Mouse (Mus musculus) erythroblast, adult 5-6 weeks (primary cell): ENCODE results near the gene Tomm20. TPM values are rescaled to one million over a fixed set of nuclear protein-coding genes. Genes with fewer than 3 reads are reported as not detected.
"Not testable (repeated sequence)": the region's sequence is repeated elsewhere in the genome, so short reads cannot be mapped to it uniquely, and the experiment has no call there.

ENCODE experiments used
- ATAC-seq: replicated peaks from 2 replicates; pipeline ENCODE4 v1.8.0; 2016; ENCODE audit warnings: moderate number of reproducible peaks, mild to moderate bottlenecking, moderate TSS enrichment, inconsistent platforms; ENCODE audit not compliant: poor library complexity, low FRiP score, severe bottlenecking
- total RNA-seq, 2 experiments: library from RNA; stranded (forward) in 1 of 2; stranded (reverse) in 1 of 2; fragments of 150-400 nt in 1 of 2; fragments of 200-764, 138-1000 nt in 1 of 2; gene quantifications; 2 replicates each; pipeline versions ENCODE4 v1.2.3 to v1.2.4; 2015 to 2017; ENCODE audit warnings: low replicate concordance in 2 of 2

Gene Tomm20
- total RNA-seq, 2 experiments from 2014 or later, result 15.8 to 56.2 TPM

DNA sequence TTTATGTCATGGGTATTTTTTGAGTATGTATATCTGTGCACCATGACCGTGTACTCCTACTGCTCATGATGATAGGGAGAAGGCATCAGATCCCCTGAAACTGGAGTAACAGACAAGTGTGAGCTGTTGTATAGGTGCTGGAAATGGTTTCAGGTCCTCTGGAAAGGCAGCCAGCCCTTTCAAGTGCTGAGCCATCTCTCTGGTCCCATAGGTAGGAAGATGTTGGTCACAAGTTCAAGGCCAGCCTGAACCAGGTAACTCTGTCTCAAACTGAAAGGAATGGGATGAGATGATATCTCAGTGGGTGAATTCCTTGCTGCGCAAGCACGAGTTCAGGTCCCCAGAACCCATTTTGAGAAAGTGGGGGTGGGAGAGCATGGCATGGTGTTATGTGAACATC, 24.2 kb downstream of the Tomm20 start:
- ATAC-seq, result no peak

DNA sequence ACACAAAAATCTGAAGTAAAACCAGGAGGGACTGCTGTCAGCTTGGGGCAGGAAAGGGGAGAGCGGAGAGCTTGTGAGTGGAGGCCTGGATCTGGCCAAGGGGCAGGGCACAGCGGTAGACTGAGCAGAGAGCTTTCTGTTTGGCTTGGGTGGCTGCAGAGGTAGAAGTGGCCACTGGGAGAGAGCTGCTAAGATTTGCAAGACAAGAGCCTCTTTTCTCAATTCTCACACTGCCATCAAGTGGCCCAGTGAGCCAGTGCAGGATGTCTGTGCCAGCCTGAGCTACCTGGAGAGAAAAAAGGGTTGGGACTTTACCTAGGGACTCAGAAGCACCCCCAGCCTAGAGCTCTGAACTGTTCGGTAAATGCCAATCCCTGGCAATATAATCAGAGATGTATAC, 24.8 kb downstream of the Tomm20 start:
- ATAC-seq, result no peak

DNA sequence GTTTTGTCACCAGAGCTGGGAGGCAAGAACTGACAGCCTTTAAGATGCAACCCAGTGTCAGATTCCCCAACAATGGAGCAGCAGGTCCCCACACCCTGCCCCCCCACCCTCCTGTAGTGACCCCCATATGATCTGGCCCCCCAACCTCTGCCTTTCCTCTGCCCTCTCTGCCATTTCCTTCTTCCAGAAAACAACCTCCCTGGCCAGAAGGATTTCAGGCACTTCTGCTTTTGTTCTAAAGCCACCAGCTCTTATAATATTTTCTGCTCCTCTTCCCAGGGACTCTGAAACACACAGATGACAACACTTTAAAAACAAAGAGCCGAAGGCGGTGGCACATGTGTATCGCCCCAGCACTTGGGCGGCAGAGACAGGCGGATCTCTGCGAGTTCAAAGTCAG, 25.3 kb downstream of the Tomm20 start:
- ATAC-seq, result no peak

DNA sequence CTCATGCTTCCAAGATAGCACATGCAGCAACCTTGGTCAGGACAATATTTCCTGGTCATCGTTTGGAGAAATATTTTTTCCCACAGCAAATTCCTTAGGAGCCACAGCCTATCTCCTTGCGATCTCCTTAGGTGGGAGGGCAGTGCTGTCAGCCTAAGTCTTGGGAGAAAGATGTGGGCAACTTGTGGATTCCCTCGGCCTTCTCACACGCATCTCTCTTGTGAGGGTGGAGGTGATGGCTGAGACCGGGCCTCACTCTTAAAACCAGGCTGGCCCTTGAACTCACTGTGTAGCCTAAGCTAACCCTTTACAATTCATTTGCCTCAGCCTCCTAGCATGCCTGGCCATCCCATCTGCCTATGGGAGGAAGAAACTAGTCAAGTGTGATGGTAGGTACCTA, 25.9 kb downstream of the Tomm20 start:
- ATAC-seq, result no peak

DNA sequence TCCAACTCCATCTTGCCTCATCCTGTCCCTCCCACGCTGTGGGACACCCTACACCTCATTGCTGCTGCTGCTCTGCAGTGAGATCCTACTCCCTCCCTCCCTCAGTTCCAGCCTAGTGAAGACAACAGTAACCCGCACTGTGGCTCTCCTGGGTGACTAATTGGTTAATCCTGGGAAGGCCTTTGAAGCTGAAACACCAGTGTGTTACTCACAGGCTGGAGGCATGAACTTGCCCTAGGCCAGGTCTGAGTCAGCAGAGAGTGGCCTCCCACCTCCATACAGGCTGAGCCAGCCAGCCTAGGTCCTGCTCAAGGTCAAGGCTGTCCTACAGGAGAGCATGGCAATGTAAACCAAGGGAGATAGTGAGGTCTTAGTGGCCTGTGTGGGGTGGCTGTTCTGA, 26.4 kb downstream of the Tomm20 start:
- no peak for ATAC-seq

DNA sequence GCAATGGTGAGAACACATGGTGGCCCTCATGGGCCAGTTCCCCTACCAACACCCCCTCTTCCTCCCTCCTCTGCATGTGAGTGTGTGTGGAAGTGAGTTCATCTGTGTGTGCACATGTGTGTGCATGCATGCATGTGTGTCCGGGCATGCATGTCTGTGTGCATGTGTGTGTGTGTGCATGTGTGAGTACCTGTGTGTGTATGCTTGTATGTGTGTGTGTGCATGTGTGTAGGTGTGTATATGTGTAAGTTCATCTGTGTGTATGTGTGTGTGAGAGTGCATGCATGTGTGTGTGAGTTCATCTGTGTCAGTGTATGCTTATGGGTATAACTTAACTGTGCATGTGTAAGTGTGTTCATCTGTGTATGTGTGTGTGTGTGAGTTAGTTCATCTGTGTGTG, 27.3 kb downstream of the Tomm20 start:
- ATAC-seq, result no peak

DNA sequence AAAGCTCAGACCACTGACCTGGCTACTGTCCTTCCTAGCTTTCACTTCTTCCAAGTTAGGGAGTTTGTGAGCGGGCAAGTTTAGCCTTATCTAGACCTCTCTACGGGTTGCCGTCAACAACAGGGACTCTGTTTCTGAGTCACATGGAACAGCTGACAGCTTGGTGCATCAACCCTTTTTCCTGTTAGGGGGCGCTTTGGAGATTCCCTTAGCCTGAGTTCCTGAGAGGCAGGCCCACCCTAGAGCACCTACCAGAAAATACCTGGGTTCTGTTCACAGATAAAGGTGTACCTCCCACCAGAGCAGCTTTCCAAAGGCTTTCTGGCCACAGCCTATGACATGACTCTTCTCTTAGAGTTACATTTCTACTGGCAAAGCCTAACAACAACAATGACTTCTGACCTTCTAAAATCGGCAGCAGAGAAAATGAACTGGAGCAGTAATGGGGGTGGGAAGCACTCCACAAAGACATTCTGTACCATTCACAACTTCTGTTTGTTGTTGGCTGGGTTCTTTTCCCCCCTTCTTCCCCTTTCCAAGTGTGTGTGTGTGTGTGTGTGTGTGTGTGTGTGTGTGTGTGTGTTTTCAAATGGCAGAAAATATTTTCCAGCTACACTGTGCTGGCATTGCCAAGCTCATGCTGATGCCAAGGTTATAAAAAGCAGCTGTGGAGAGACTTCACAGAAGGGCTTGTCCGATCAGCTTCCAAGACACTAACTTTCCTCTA, 28.3 kb downstream of the Tomm20 start:
- no peak for ATAC-seq

DNA sequence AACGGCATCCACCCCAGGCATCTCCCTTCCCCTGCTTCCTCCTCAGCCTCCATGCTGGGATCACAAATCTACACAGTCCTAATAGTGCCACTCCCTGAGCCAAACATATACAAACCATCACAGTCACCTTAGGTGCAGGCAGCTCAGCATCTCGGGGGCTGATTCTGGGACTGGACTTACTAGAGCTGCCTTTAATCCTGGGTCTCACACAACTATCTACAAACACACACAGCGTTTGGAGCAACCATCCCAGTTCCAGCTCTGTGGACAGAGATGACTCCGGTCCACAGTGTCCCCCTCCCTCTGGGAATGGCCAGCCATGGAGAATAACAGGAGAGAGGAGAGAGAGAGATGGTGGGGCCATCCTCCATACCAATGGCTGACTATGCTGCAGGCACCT, 29.0 kb downstream of the Tomm20 start:
- no peak for ATAC-seq

DNA sequence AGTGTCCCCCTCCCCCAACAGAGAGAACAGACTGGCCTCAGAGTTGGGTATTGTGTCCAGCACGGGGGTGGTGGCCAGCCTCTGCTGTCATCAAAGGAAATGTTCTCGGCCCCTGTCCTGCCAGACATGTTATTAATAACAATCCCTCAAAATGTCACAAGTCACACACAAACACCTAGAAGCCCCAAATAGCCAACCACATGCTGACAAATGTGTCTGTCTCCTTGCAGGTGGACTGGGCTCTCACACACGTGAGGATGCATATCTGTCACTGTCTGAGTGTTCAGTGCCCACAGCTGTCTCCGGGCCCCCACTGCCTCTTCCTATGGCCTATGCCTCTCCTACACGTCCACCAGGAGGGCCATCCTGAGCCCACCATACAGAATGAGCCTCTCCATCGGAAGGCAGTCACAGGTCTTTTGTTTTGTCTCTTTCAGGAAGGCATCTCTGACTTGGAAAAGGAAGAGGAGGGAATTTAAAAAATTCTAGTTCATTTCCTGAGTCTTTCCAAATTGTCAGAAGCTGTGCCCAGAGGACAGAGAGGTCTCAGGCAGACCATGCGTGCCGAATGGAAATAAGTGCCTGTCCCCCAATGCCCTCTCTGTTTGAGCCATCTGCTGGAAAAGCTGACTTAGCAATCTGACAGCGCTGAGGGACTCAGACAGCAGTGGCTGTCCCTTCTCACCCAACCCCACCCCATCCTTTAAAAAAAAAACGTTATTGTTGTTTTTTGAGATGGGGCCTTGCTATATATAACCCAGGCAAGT, 30.9 kb downstream of the Tomm20 start:
- no peak for ATAC-seq

DNA sequence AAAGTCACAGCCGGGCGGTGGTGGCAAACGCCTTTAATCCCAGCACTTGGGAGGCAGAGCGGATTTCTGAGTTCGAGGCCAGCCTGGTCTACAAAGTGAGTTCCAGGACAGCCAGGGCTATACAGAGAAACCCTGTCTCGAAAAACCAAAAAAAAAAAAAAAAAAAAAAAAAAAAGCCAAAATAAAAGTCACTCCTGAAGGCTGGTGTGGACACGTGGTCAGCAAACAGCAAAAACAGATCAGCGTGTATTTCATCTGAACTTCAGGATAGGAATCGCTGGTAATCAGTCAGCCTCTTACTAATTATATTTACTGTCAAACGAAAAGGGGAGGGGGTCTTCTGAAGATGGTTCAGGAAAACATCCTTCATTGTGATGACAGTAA, 31.5 kb downstream of the Tomm20 start:
- not testable (repeated sequence) for ATAC-seq

DNA sequence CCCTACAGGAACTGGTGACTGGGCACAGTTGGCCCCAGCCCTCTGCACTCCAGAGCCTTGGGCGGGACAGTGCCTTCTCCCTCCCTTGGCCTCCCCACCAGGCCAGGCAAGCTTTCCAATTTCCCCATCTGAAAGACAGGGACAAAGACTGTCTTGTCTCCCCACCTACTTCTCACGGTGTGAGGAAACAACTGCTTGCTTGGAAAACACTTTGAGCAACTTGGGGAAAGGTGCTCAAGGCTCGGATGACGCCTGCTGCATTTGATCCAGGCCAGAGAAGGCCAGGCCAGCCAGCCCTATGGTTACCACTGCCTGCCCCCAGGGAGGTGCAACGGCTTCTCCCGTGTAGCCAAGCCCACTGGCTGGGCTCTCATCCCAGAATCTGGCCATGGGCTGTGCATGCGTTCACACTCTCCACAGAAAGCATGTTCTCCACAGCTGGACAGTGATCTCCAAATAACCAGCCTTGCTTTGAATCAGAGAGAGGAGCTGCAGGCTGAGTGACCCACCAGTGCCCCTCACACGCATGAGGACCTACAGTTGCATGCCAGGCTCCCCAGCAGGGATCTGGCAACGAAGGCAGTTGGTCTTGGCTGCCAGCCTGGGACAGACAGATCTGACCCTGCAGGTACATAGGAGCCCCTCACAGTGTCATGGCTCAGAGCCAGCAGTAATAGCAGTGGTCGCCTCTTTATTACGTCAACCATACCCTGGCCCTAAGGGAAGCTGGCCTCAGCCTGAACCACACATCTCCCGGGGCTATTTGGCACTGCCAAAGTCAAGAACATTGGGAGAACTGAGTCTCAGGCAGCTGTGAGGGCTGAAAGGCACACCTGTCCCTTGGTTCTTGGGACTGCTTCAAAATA, 32.2 kb downstream of the Tomm20 start:
- no peak for ATAC-seq

DNA sequence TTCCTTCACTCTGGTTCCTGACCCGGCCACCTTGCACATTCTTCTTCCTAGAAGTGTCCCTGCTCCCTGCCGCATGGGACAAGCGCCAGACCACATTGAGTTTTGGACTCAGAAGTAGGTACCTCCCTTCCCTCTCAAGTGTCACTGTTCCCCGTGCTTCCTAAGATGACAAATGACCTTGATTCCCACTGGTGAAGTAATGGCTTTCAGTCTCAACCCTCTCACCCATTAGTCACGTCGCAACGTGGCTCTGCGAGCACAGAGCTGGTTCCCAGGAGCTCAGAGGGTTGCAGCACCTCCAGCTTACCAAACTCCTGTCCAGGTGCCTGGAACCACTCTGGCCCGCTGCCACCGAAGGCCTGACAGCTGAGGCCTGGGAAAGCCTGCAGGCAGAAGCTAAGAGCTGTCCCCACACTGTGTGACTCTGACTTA, 36.3 kb downstream of the Tomm20 start:
- ATAC-seq, result no peak

DNA sequence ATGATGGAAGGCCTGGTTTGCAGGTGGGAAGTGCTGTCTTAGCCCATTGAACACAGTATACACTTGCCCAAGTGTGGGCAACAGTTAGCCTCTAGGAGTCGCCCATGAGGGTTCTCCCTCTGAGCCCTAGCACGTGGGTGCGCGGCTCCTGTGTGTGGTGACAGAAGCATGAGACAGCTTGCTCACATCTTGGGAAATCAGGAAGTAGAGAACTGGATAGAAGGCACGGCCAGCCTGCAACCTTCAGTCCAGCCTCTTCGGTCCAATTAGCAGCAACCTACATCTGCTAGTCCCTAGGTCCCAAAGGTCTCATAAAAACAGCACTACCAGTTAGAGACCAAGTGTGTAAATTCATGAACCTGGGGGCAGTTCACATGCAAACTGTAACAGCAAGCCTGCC, 36.8 kb downstream of the Tomm20 start:
- ATAC-seq, result no peak

DNA sequence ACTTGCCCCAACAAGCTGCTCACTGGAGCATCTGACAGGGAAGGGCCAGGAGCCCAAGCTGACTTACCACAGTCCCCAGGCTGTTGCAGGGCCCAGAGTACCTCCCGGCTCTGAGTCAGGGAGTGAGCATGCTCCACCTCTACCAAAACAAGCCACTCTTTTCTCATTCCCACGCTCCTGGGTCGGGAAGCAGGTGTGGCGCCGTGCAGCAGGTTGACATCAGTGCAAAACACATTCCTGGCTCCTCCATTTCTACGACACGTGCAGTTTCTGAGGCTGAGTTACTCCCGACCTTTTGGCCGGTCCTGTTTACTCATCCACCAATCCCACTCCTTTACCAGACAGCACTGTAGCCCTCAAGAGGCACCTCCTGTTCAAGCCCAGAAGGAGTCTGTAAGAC, 37.7 kb downstream of the Tomm20 start:
- no peak for ATAC-seq

DNA sequence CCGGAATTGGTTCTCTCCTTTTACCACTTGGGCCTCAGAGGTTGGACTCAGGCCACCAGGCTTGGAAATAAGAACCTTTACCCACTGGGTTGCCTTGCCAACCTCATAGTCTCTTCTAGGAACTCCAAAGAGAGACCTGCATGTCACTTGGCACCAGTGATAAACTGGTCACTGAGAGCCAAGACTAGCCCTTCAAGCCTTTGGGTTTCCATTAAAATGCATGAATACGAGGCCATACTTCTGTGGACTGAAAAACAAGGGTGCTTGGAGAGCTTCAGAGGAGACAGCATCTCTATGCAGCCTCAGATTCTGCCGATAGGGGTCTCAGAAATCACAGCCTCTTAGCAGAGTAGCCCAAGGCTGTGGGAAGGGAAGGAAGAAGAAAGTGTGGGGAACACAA, 38.3 kb downstream of the Tomm20 start:
- ATAC-seq, result no peak

DNA sequence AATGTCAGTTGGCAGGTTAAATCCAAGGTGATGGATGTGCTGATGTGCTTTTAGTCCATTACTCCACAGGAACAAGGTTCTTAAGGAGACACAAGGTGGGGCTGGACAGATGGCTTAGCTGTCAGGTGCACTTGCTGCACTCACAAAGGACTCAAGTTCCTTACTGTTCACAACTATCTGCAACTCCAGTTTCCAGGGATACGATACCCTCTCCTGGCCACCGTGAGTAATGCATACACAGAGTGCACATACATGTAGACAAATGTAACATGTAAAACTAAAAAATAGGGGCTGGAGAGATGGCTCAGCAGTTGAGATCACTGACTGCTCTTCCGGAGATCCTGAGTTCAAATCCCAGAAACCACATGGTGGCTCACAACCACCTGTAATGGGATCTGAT, 40.3 kb downstream of the Tomm20 start:
- ATAC-seq, result no peak

DNA sequence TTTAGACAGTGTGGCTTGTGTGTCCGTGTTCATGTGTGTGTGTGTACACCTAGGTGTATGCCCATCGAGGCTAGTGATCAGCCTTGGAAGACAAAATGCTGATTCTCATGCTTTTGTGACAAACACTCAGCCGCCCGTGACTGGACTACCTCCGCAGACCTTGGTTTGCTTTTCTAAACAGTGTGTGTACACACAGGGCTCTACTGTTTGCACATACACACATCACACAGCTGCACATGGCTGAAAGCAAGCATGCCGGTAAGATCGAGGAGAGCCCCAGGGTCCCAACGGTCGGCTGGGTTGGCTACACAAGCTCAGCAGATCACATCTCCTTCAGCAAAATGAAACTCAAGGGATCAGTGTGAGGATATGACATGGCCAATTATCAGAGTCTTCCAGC, 41.7 kb downstream of the Tomm20 start:
- ATAC-seq, result no peak

DNA sequence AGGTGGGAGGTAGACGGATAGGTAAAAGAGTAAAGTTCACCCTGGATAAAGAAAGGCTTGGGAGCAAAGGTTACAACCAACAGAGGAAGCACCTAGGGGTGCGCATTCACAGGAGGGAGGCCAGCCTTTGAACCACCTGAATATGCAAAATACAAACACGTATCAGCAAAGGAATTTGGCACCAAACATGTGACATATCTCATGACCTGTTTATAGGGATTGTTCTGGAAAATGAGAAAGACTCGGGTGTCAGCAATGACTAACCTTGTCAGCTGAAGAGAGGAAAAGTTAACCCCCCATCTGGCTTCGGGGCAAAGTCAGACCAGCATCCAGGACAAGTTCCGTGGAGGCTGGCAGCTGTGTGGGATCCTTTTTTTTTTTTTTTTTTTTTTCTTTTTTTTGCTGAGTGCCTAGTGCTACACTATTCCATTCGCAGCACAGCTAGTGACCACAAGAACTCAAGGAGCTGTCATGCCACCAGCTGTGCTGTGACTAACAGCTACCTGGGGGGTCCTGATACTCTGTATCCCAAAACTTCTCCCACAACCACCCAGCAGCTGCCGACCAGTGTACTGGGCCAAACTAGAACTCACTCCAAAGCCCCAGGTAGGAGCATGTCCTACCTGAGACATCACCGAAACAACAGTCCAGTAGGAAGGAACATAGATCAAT, 42.3 kb downstream of the Tomm20 start:
- no peak for ATAC-seq

DNA sequence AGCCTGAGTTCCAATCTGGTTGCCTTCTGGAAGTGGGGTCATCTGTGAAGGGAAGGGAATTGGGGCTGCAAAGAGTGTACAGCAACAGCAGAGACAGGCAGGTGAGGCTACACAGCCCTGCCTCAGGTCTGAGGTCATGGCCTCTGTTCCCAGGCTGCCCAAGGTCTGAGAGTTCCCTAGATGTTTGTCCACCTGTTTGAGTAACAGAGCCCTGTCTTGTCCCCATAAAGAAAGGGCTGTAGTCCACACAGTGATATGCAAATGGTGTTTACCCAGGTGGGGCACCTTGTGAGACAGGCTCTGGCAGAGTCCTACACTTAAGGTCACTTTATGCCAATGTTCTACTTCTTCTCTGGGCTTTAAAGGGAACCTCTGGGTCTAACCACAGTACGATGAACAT, 44.0 kb downstream of the Tomm20 start:
- ATAC-seq, result no peak

DNA sequence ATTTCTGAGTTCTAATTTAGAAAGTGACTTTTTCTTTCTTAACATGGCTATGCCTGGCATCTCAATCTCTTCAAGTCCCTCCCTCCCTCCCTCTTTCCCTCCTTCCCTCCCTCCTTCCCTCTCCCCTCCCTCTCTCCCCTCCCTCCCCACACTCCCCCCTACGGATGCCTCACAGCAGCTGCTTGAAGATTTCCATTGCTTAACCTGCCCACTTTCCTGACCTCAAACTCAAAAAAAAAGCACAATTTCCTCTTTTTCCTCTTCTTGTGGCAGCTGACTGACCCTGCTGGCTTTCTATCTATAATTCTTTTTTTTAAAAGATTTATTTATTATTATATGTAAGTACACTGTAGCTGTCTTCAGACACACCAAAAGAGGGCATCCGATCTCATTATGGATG, 44.6 kb downstream of the Tomm20 start:
- no peak for ATAC-seq
